Mouse (Mus musculus) kidney, postnatal 0 days (tissue): Measurements from ENCODE around the gene Smyd1. TPM values are rescaled to one million over a fixed set of nuclear protein-coding genes. Genes with fewer than 3 reads are reported as not detected.

Experiments used
- ATAC-seq: fragments of 200-750 bp; cut with Nextera tagmentation; replicated peaks from 2 replicates; pipeline ENCODE4 v1.8.0; 2017; ENCODE audit warnings: low read depth, moderate number of reproducible peaks, moderate TSS enrichment, moderate library complexity; ENCODE audit not compliant: low FRiP score
- DNase-seq: peaks from one replicate; pipeline ENCODE4 v3.0.0-alpha.2; 2016; ENCODE audit warnings: low spot score
- H3K27ac ChIP-seq: fragments of 300-500 bp; sonication (generic); 2 replicates; pipeline ENCODE4 v1.5.1; 2014; ENCODE audit warnings: mild to moderate bottlenecking
- H3K27me3 ChIP-seq: fragments of 300-500 bp; sonication (generic); 2 replicates; pipeline ENCODE4 v1.6.1; 2014; ENCODE audit warnings: low read length, mixed read lengths; ENCODE audit not compliant: insufficient read depth
- H3K36me3 ChIP-seq: fragments of 300-500 bp; sonication (generic); 2 replicates; pipeline ENCODE4 v1.6.1; 2014; ENCODE audit warnings: low read length, mixed read lengths; ENCODE audit not compliant: insufficient read depth
- H3K4me1 ChIP-seq: fragments of 300-500 bp; sonication (generic); replicated peaks from 2 replicates; pipeline ENCODE4 v1.6.1; 2014; ENCODE audit warnings: antibody characterized with exemption, low read length, mixed read lengths; ENCODE audit not compliant: insufficient read depth
- H3K4me2 ChIP-seq: fragments of 300-500 bp; sonication (generic); 2 replicates; pipeline ENCODE4 v1.6.1; 2014; ENCODE audit warnings: mild to moderate bottlenecking, low read length, moderate library complexity, mixed read lengths
- H3K4me3 ChIP-seq: fragments of 300-500 bp; sonication (generic); replicated peaks from 2 replicates; pipeline ENCODE4 v1.5.1; 2014; ENCODE audit warnings: low read depth, low read length
- H3K9ac ChIP-seq: fragments of 300-500 bp; sonication (generic); 2 replicates; pipeline ENCODE4 v1.6.1; 2014; ENCODE audit warnings: low read depth, low read length
- H3K9me3 ChIP-seq: fragments of 300-500 bp; sonication (generic); replicated peaks from 2 replicates; pipeline ENCODE4 v1.6.1; 2016; ENCODE audit warnings: low read length, inconsistent platforms, mixed read lengths
- CTCF ChIP-seq: IDR thresholded peaks from 2 replicates; pipeline ENCODE4 v1.5.1; 2016; ENCODE audit warnings: antibody characterized with exemption, low read depth, mild to moderate bottlenecking, moderate library complexity
- WGBS: fragments of 180-500 bp; shearing (Covaris S2); extraction: QIAGEN DNeasy Blood & Tissue Kit; methylation state at CpG from one replicate; pipeline ENCODE4 v1.1.7; 2014; 5-methylcytosine and 5-hydroxymethylcytosine counted together
- polyA plus RNA-seq: library from polyadenylated mRNA; unstranded; fragments of >200 nt; fragmentation: Nextera tagmentation; extraction: Ambion mirVana; gene quantifications from 2 replicates; pipeline ENCODE4 v1.2.1, GENCODE M21; 2015

The Smyd1 gene
- polyA plus RNA-seq, 1 experiment from 2014 or later: 0.12 TPM

DNA sequence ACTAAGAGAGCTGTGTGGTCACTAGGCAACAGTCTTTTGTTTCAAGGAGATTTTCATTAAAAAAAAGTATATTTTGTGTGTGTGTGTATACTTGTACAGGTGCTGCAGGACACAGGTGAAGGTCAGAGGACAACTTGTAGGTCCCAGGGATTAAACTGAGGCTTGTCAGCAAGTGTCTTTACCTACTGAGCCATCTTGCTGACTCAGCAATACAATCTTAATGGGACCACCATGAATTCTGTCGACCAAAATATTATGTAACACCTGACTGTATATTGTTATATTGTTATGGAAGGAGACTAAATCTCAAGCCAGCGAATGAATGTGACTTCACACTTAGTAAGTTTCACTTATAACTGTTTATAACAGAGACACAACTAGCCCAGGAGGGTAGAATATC lies 24.0 kb downstream of the Smyd1 start:
- 66% methylated on average over 2 of the region's 2 CpGs for WGBS
- H3K9me3 ChIP-seq: no peaks in the 10 kb centered on the region
- H3K27ac ChIP-seq: no peak overlapping the region
- no peaks in the 10 kb centered on the region for H3K36me3 ChIP-seq
- no peak overlapping the region for H3K9ac ChIP-seq
- no peak overlapping the region for H3K4me3 ChIP-seq
- DNase-seq: no peak
- TF ChIP-seq CTCF: no peak
- no peak overlapping the region for H3K4me2 ChIP-seq
- no peak for ATAC-seq
- no peaks in the 10 kb centered on the region for H3K27me3 ChIP-seq
- H3K4me1 ChIP-seq: no peaks in the 10 kb centered on the region

- ATAC-seq: no peak
- Histone ChIP-seq H3K27me3 (no peaks in the 10 kb centered on the region), H3K4me1 (no peaks in the 10 kb centered on the region), H3K27ac (no peak overlapping the region), H3K36me3 (no peaks in the 10 kb centered on the region), H3K9me3 (no peaks in the 10 kb centered on the region), H3K4me3 (no peak overlapping the region), H3K4me2 (no peak overlapping the region), H3K9ac (no peak overlapping the region)
- TF ChIP-seq CTCF: peak; percentile 27; the same call in 1 of the 2 replicates
- WGBS: 74% methylated on average over 6 of the region's 6 CpGs
- no peak for DNase-seq
Observed at GRCm38 (mm10) chr6:71295303-71295702, 26.7 kb downstream of the Smyd1 start.

GRCm38 (mm10) chr6:71293509-71293908 lies 28.5 kb downstream of the Smyd1 start:
- Histone ChIP-seq H3K4me3 (no peak overlapping the region), H3K36me3 (no peaks in the 10 kb centered on the region), H3K4me1 (no peaks in the 10 kb centered on the region), H3K9me3 (no peaks in the 10 kb centered on the region; the same call in 1 of the 2 replicates), H3K27me3 (no peaks in the 10 kb centered on the region), H3K9ac (no peak overlapping the region), H3K27ac (no peak overlapping the region), H3K4me2 (no peak overlapping the region)
- TF ChIP-seq CTCF: no peak
- DNase-seq (no peak), ATAC-seq (no peak)
- 86% methylated on average over 14 of the region's 14 CpGs for WGBS

GRCm38 (mm10) chr6:71279418-71279817 lies 42.6 kb downstream of the Smyd1 start:
- Histone ChIP-seq H3K36me3 (peaks cover 5% of the 10 kb centered on the region), H3K27me3 (no peaks in the 10 kb centered on the region), H3K9ac (no peak overlapping the region), H3K9me3 (no peaks in the 10 kb centered on the region), H3K4me2 (no peak overlapping the region), H3K27ac (no peak overlapping the region), H3K4me3 (no peak overlapping the region), H3K4me1 (no peaks in the 10 kb centered on the region)
- DNase-seq (no peak), ATAC-seq (no peak)
- TF ChIP-seq CTCF: peak; percentile 27; the same call in 1 of the 2 replicates
- 64% methylated on average over 1 of the region's 1 CpGs for WGBS

DNA sequence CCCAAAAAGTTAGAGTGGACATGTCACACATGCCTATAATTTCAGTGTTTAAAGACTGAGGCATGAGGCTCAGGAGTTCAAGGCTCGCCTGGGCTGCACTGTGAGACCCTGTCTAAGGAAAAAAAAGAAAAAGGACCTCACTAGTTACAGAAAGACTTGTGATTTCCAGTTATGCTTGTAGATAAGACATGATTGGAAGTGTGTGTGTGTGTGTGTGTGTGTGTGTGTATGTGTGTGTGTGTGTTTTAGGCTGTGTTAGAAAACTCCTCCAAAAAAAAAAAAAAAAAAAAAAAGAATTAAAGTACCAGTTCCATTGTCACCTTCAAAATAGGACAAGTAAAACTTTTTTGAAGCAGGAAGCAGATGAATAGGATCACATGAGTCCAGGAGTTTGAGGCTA lies 47.4 kb downstream of the Smyd1 start:
- WGBS: 81% methylated on average over 1 of the region's 1 CpGs
- no peak overlapping the region for H3K4me2 ChIP-seq

GRCm38 (mm10) chr6:71273715-71274114 lies 48.3 kb downstream of the Smyd1 start:
- Histone ChIP-seq H3K27me3 (no peaks in the 10 kb centered on the region), H3K4me3 (no peak overlapping the region), H3K4me2 (no peak overlapping the region), H3K9ac (no peak overlapping the region), H3K9me3 (no peaks in the 10 kb centered on the region), H3K27ac (no peak overlapping the region), H3K36me3 (no peaks in the 10 kb centered on the region), H3K4me1 (peaks cover 5% of the 10 kb centered on the region; the same call in 1 of the 2 replicates)
- WGBS: 83% methylated on average over 1 of the region's 1 CpGs
- DNase-seq: no peak
- no peak for ATAC-seq
- TF ChIP-seq CTCF: no peak

More for the DNA sequence above, 47.4 kb downstream of the Smyd1 start:
- H3K9ac ChIP-seq: no peak overlapping the region
- H3K27me3 ChIP-seq: no peaks in the 10 kb centered on the region
- H3K9me3 ChIP-seq: no peaks in the 10 kb centered on the region
- H3K4me1 ChIP-seq: peaks cover 5% of the 10 kb centered on the region; the same call in 1 of the 2 replicates
- DNase-seq (no peak), ATAC-seq (no peak)
- TF ChIP-seq CTCF: no peak
- H3K36me3 ChIP-seq: no peaks in the 10 kb centered on the region
- H3K27ac ChIP-seq: no peak overlapping the region
- H3K4me3 ChIP-seq: no peak overlapping the region

DNA sequence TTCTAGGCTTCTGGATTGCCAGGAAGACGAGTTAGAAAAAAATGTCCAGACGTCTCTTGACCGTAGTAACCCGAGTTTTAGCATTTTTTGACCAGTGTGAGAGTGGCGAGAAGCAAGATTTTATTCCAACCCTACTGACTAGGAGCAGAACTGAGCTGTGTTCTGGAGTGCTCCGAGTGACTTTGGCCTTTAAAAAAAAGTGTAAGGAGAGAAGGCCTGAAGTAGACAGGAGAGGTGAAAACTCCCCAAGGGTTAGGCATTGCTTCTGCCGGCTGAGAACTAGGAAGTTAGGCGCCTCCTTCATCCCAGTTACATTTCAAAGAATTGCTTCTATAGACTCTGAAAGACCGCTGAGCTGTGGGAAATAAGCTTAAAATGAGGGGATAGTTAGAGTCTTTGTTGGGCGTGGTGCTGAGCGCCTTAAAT lies 49.7 kb downstream of the Smyd1 start:
- Histone ChIP-seq H3K27ac (peak overlapping the region; percentile 99), H3K36me3 (no peaks in the 10 kb centered on the region), H3K9me3 (no peaks in the 10 kb centered on the region), H3K4me2 (peak overlapping the region; percentile 71), H3K4me3 (peak overlapping the region; percentile 89), H3K27me3 (no peaks in the 10 kb centered on the region), H3K9ac (peak overlapping the region; percentile 95), H3K4me1 (peaks cover 5% of the 10 kb centered on the region; the same call in 1 of the 2 replicates)
- no peak for TF ChIP-seq CTCF
- DNase-seq (peak; percentile 67), ATAC-seq (no peak)
- WGBS: 1% methylated on average over 11 of the region's 11 CpGs
